Mouse (Mus musculus): ENCODE measurements at regions not wholly inside any gene's neighbourhood (a gene's known extent, or its start where the extent isn't known, plus 50 kb on each side); places are given as distances from the start of the nearest gene placed in this dataset.

- Histone ChIP-seq H3K27me3 (ENCODE audit: insufficient read depth, low read length) (no peaks in the 10 kb centered on the region), H3K27ac (ENCODE audit: low read depth) (no peak overlapping the region), H3K4me2 (ENCODE audit: low read depth, low read length) (no peak overlapping the region), H3K4me3 (ENCODE audit: low read depth, low read length) (no peak overlapping the region), H3K4me1 (ENCODE audit: insufficient read depth) (no peaks in the 10 kb centered on the region), H3K9ac (replicated peaks) (no peak overlapping the region), H3K36me3 (replicated peaks; ENCODE audit: insufficient read depth, low read length) (no peaks in the 10 kb centered on the region), H3K9me3 (ENCODE audit: low read length) (no peaks in the 10 kb centered on the region)
- no peak for DNase-seq
- WGBS (ENCODE audit: insufficient replicate concordance), result 70% methylated on average over 8 of the region's 8 CpGs
- no peak for ATAC-seq
- TF ChIP-seq CTCF (IDR thresholded peaks at IDR 0.05; ENCODE audit: low read depth) (no peak), EP300 (IDR thresholded peaks at IDR 0.05; ENCODE audit: low read depth) (no peak)
Observed at GRCm38 (mm10) chr5:77473896-77474486, 66.2 kb upstream of the Igfbp7 start.

- DNase-seq (no peak), ATAC-seq (no peak)
- Histone ChIP-seq H3K9me3 (ENCODE audit: low read length) (no peaks in the 10 kb centered on the region), H3K9ac (replicated peaks) (no peak overlapping the region), H3K36me3 (replicated peaks; ENCODE audit: insufficient read depth, low read length) (no peaks in the 10 kb centered on the region), H3K4me2 (ENCODE audit: low read depth, low read length) (no peak overlapping the region), H3K4me1 (ENCODE audit: insufficient read depth) (no peaks in the 10 kb centered on the region), H3K27ac (ENCODE audit: low read depth) (no peak overlapping the region), H3K27me3 (ENCODE audit: insufficient read depth, low read length) (no peaks in the 10 kb centered on the region), H3K4me3 (ENCODE audit: low read depth, low read length) (no peak overlapping the region)
- WGBS (ENCODE audit: insufficient replicate concordance), result 80% methylated on average over 15 of the region's 15 CpGs
- no peak for TF ChIP-seq EP300 (IDR thresholded peaks at IDR 0.05; ENCODE audit: low read depth)
Observed at GRCm38 (mm10) chr5:77469236-77469766, 61.5 kb upstream of the Igfbp7 start.

GRCm38 (mm10) chr5:77468467-77468866 is 60.6 kb upstream of the Igfbp7 start:
- H3K9me3 ChIP-seq (ENCODE audit: low read length), result no peaks in the 10 kb centered on the region
- no peaks in the 10 kb centered on the region for H3K36me3 ChIP-seq (replicated peaks; ENCODE audit: insufficient read depth, low read length)
- no peak for ATAC-seq
- no peak overlapping the region for H3K4me2 ChIP-seq (ENCODE audit: low read depth, low read length)
- TF ChIP-seq EP300 (IDR thresholded peaks at IDR 0.05; ENCODE audit: low read depth) (no peak), CTCF (IDR thresholded peaks at IDR 0.05; ENCODE audit: low read depth) (peak; percentile 94)
- H3K27me3 ChIP-seq (ENCODE audit: insufficient read depth, low read length), result no peaks in the 10 kb centered on the region
- no peaks in the 10 kb centered on the region for H3K4me1 ChIP-seq (ENCODE audit: insufficient read depth)
- H3K27ac ChIP-seq (ENCODE audit: low read depth), result no peak overlapping the region
- WGBS (ENCODE audit: insufficient replicate concordance), result 42% methylated on average over 15 of the region's 15 CpGs
- no peak overlapping the region for H3K9ac ChIP-seq (replicated peaks)
- H3K4me3 ChIP-seq (ENCODE audit: low read depth, low read length), result no peak overlapping the region
- DNase-seq, result peak; percentile 81

- ATAC-seq (no peak), DNase-seq (peak; percentile 62)
- TF ChIP-seq EP300 (IDR thresholded peaks at IDR 0.05; ENCODE audit: low read depth), result no peak
- peak; percentile 71 for TF ChIP-seq CTCF (IDR thresholded peaks at IDR 0.05; ENCODE audit: low read depth)
- H3K9ac ChIP-seq (replicated peaks), result no peak overlapping the region
- no peak overlapping the region for H3K27ac ChIP-seq (ENCODE audit: low read depth)
- H3K27me3 ChIP-seq (ENCODE audit: insufficient read depth, low read length), result no peaks in the 10 kb centered on the region
- no peaks in the 10 kb centered on the region for H3K36me3 ChIP-seq (replicated peaks; ENCODE audit: insufficient read depth, low read length)
- H3K4me2 ChIP-seq (ENCODE audit: low read depth, low read length), result no peak overlapping the region
- 56% methylated on average over 19 of the region's 19 CpGs for WGBS (ENCODE audit: insufficient replicate concordance)
- no peak overlapping the region for H3K4me3 ChIP-seq (ENCODE audit: low read depth, low read length)
- no peaks in the 10 kb centered on the region for H3K4me1 ChIP-seq (ENCODE audit: insufficient read depth)
- H3K9me3 ChIP-seq (ENCODE audit: low read length), result no peaks in the 10 kb centered on the region
Observed at GRCm38 (mm10) chr5:77464851-77465548, 57.2 kb upstream of the Igfbp7 start.

GRCm38 (mm10) chr5:77459896-77460717 is 52.3 kb upstream of the Igfbp7 start:
- Histone ChIP-seq H3K4me1 (ENCODE audit: insufficient read depth) (no peaks in the 10 kb centered on the region), H3K27me3 (ENCODE audit: insufficient read depth, low read length) (no peaks in the 10 kb centered on the region), H3K4me2 (ENCODE audit: low read depth, low read length) (peak overlapping the region; percentile 77), H3K9me3 (ENCODE audit: low read length) (no peaks in the 10 kb centered on the region), H3K27ac (ENCODE audit: low read depth) (peak overlapping the region; percentile 41; the same call in 1 of the 2 replicates), H3K4me3 (ENCODE audit: low read depth, low read length) (peak overlapping the region; percentile 55), H3K9ac (replicated peaks) (peak overlapping the region; percentile 52), H3K36me3 (replicated peaks; ENCODE audit: insufficient read depth, low read length) (no peaks in the 10 kb centered on the region)
- TF ChIP-seq EP300 (IDR thresholded peaks at IDR 0.05; ENCODE audit: low read depth), result no peak
- TF ChIP-seq CTCF (IDR thresholded peaks at IDR 0.05; ENCODE audit: low read depth), result peak; percentile 97
- DNase-seq, result peak; percentile 91
- peak; percentile 93 for ATAC-seq
- 2% methylated on average over 29 of the region's 29 CpGs for WGBS (ENCODE audit: insufficient replicate concordance)

Measured in liver, postnatal 0 days (tissue).